In genomic region chr7:119525881-119526281, GRCm38 (mm10) we compare ENCODE assay signal across 12 mouse cellular contexts. TPM values are rescaled to one million over a fixed set of nuclear protein-coding genes. Genes with fewer than 3 reads are reported as not detected.
DNase-seq lines count a peak whose midpoint lies in the region; ATAC-seq lines count a peak whose summit lies in the region.
"Had no signal": no experiment of that assay in that cellular context is flagged by ENCODE, and none has a peak within 500 bp of the region (broad histone marks: within the 10 kb centered on the region; RNA-seq: fewer than 3 reads in every experiment).

No protein-coding gene starts in this region.

- no peaks in the 10 kb centered on the region for H3K36me3 ChIP-seq in heart, embryonic 10.5 days
- H3K36me3 ChIP-seq in midbrain, embryonic 14.5 days (ENCODE audit: control insufficient read depth, insufficient read depth, low read length), result no peaks in the 10 kb centered on the region
- H3K36me3 ChIP-seq in midbrain, embryonic 11.5 days (ENCODE audit: control insufficient read depth, insufficient read depth, low read length), result no peaks in the 10 kb centered on the region
- H3K36me3 ChIP-seq: heart, embryonic 15.5 days; stomach, embryonic 15.5 days had no signal

- H3K4me3 ChIP-seq in heart, embryonic 10.5 days, result no peak overlapping the region
- H3K4me3 ChIP-seq in midbrain, embryonic 14.5 days (replicated peaks; ENCODE audit: low read depth, low read length), result no peak overlapping the region
- no peak overlapping the region for H3K4me3 ChIP-seq in midbrain, embryonic 11.5 days (ENCODE audit: low read depth, low read length)
- H3K4me3 ChIP-seq: heart, embryonic 15.5 days; stomach, embryonic 15.5 days had no signal

- no peak overlapping the region for H3K4me2 ChIP-seq in midbrain, embryonic 14.5 days (ENCODE audit: low read length)
- H3K4me2 ChIP-seq in midbrain, embryonic 11.5 days, result no peak overlapping the region
- H3K4me2 ChIP-seq: heart, embryonic 15.5 days; stomach, embryonic 15.5 days had no signal

- H3K27ac ChIP-seq in heart, embryonic 10.5 days, result no peak overlapping the region
- no peak overlapping the region for H3K27ac ChIP-seq in midbrain, embryonic 14.5 days (replicated peaks; ENCODE audit: low read depth, low read length)
- H3K27ac ChIP-seq in midbrain, embryonic 11.5 days (ENCODE audit: low read depth, low read length), result no peak overlapping the region
- H3K27ac ChIP-seq: heart, embryonic 15.5 days; stomach, embryonic 15.5 days had no signal

- H3K27me3 ChIP-seq in heart, embryonic 10.5 days (ENCODE audit: insufficient read depth, poor library complexity, severe bottlenecking), result no peaks in the 10 kb centered on the region
- no peaks in the 10 kb centered on the region for H3K27me3 ChIP-seq in midbrain, embryonic 14.5 days (ENCODE audit: control insufficient read depth, insufficient read depth, low read length)
- H3K27me3 ChIP-seq in midbrain, embryonic 11.5 days (ENCODE audit: control insufficient read depth, insufficient read depth, low read length), result no peaks in the 10 kb centered on the region
- H3K27me3 ChIP-seq: heart, embryonic 15.5 days; stomach, embryonic 15.5 days had no signal

- peak; percentile 69 to 80 for DNase-seq in heart, adult 18-20 months
- DNase-seq in heart, embryonic 10.5 days (ENCODE audit: low spot score), result no peak
- DNase-seq in midbrain, embryonic 14.5 days, result peak; percentile 37
- DNase-seq in midbrain, embryonic 11.5 days (ENCODE audit: low spot score, missing footprints), result no peak
- DNase-seq in heart, adult 9 months (ENCODE audit: low spot score in 2 of 2), result peak; percentile 51 to 72
- peak; percentile 78 to 87 for DNase-seq in kidney, postnatal 36 days
- DNase-seq in thymus, postnatal 36 days, result no peak
- DNase-seq in T-cell, adult 2 months (ENCODE audit: low spot score), result no peak

- no peak overlapping the region for H3K9ac ChIP-seq in midbrain, embryonic 14.5 days (replicated peaks; ENCODE audit: low read length)
- H3K9ac ChIP-seq in midbrain, embryonic 11.5 days (ENCODE audit: low read length), result no peak overlapping the region
- H3K9ac ChIP-seq: heart, embryonic 15.5 days; stomach, embryonic 15.5 days had no signal

- H3K4me1 ChIP-seq in heart, embryonic 10.5 days, result no peaks in the 10 kb centered on the region
- no peaks in the 10 kb centered on the region for H3K4me1 ChIP-seq in midbrain, embryonic 14.5 days (ENCODE audit: control insufficient read depth, insufficient read depth, low read length)
- H3K4me1 ChIP-seq in midbrain, embryonic 11.5 days (ENCODE audit: control insufficient read depth, insufficient read depth, low read length), result no peaks in the 10 kb centered on the region
- H3K4me1 ChIP-seq: heart, embryonic 15.5 days; stomach, embryonic 15.5 days had no signal

- ATAC-seq in midbrain, embryonic 14.5 days (ENCODE audit: low FRiP score, low TSS enrichment), result no peak
- ATAC-seq in midbrain, embryonic 11.5 days (ENCODE audit: low FRiP score), result no peak

- H3K9me3 ChIP-seq in heart, embryonic 10.5 days, result no peaks in the 10 kb centered on the region
- H3K9me3 ChIP-seq in midbrain, embryonic 14.5 days (ENCODE audit: control insufficient read depth, low read length), result no peaks in the 10 kb centered on the region
- H3K9me3 ChIP-seq in midbrain, embryonic 11.5 days (ENCODE audit: control insufficient read depth, low read length), result no peaks in the 10 kb centered on the region
- H3K9me3 ChIP-seq: heart, embryonic 15.5 days; stomach, embryonic 15.5 days had no signal

- WGBS in heart, embryonic 10.5 days, result 46% methylated on average over 2 of the region's 2 CpGs
- 35% methylated on average over 2 of the region's 2 CpGs for WGBS in midbrain, embryonic 14.5 days
- 56% methylated on average over 2 of the region's 2 CpGs for WGBS in midbrain, embryonic 11.5 days

RNA-seq across cellular contexts. Expression of gene Pdilt, which starts 2.6 kb away (rescaled TPM):
- total RNA-seq in heart, adult 18-20 months (2021), result not detected
- not detected in 2 replicates for polyA plus RNA-seq in heart, embryonic 10.5 days (2016; fragmentation: Nextera tagmentation; extraction: Ambion mirVana)
- 0.13 and 0.16 TPM in 2 replicates for polyA plus RNA-seq in midbrain, embryonic 14.5 days (2014; fragmentation: Nextera tagmentation; extraction: Ambion mirVana)
- polyA plus RNA-seq in midbrain, embryonic 11.5 days (2014; fragmentation: Nextera tagmentation; extraction: Ambion mirVana), result not detected in 2 replicates
- total RNA-seq: ES-E14 had no signal
- polyA plus RNA-seq: heart, embryonic 15.5 days; limb, embryonic 14.5 days; stomach, embryonic 15.5 days had no signal

RNA-seq across cellular contexts. Expression of gene Acsm5, which starts 6.6 kb away (rescaled TPM):
- 10 to 100 TPM; 19.8 to 21.8 TPM for total RNA-seq in heart, adult 18-20 months (2021)
- not detected in 2 replicates for polyA plus RNA-seq in heart, embryonic 10.5 days (2016; fragmentation: Nextera tagmentation; extraction: Ambion mirVana)
- not detected in 2 replicates for polyA plus RNA-seq in midbrain, embryonic 14.5 days (2014; fragmentation: Nextera tagmentation; extraction: Ambion mirVana)
- polyA plus RNA-seq in midbrain, embryonic 11.5 days (2014; fragmentation: Nextera tagmentation; extraction: Ambion mirVana), result not detected in 2 replicates
- total RNA-seq: ES-E14 had no signal
- polyA plus RNA-seq: heart, embryonic 15.5 days; limb, embryonic 14.5 days had no signal

RNA-seq across cellular contexts. Expression of gene Acsm2, which starts 28.3 kb away (rescaled TPM):
- not detected for total RNA-seq in heart, adult 18-20 months (2021)
- not detected in 2 replicates for polyA plus RNA-seq in heart, embryonic 10.5 days (2016; fragmentation: Nextera tagmentation; extraction: Ambion mirVana)
- not detected in 2 replicates for polyA plus RNA-seq in midbrain, embryonic 14.5 days (2014; fragmentation: Nextera tagmentation; extraction: Ambion mirVana)
- not detected in 2 replicates for polyA plus RNA-seq in midbrain, embryonic 11.5 days (2014; fragmentation: Nextera tagmentation; extraction: Ambion mirVana)
- total RNA-seq: ES-E14 had no signal
- polyA plus RNA-seq: heart, embryonic 15.5 days; limb, embryonic 14.5 days; stomach, embryonic 15.5 days had no signal

RNA-seq across cellular contexts. Expression of gene Umod, which starts 46.8 kb away (rescaled TPM):
- not detected for total RNA-seq in heart, adult 18-20 months (2021)
- polyA plus RNA-seq in heart, embryonic 10.5 days (2016; fragmentation: Nextera tagmentation; extraction: Ambion mirVana), result 0.20 TPM in 1 of 2 replicates, not detected in the other
- not detected in 2 replicates for polyA plus RNA-seq in midbrain, embryonic 14.5 days (2014; fragmentation: Nextera tagmentation; extraction: Ambion mirVana)
- polyA plus RNA-seq in midbrain, embryonic 11.5 days (2014; fragmentation: Nextera tagmentation; extraction: Ambion mirVana), result not detected in 2 replicates
- total RNA-seq: ES-E14 had no signal
- polyA plus RNA-seq: heart, embryonic 15.5 days; limb, embryonic 14.5 days; stomach, embryonic 15.5 days had no signal

Comparison
In these comparisons a context has a peak if more than half of its experiments do, and no peak if none do; other contexts are left out.
1. DNase-seq: peak in heart, adult 18-20 months (2 of 2), midbrain, embryonic 14.5 days (single experiment), heart, adult 9 months (2 of 2) and kidney, postnatal 36 days (2 of 2); none in heart, embryonic 10.5 days (single experiment), midbrain, embryonic 11.5 days (single experiment), thymus, postnatal 36 days (0 of 2) and T-cell, adult 2 months (single experiment).